Mouse (Mus musculus): Measurements from ENCODE around the gene Gm6588. TPM values are rescaled to one million over a fixed set of nuclear protein-coding genes. Genes with fewer than 3 reads are reported as not detected.

Gene Gm6588
- polyA plus RNA-seq, 2 experiments = not detected

DNA sequence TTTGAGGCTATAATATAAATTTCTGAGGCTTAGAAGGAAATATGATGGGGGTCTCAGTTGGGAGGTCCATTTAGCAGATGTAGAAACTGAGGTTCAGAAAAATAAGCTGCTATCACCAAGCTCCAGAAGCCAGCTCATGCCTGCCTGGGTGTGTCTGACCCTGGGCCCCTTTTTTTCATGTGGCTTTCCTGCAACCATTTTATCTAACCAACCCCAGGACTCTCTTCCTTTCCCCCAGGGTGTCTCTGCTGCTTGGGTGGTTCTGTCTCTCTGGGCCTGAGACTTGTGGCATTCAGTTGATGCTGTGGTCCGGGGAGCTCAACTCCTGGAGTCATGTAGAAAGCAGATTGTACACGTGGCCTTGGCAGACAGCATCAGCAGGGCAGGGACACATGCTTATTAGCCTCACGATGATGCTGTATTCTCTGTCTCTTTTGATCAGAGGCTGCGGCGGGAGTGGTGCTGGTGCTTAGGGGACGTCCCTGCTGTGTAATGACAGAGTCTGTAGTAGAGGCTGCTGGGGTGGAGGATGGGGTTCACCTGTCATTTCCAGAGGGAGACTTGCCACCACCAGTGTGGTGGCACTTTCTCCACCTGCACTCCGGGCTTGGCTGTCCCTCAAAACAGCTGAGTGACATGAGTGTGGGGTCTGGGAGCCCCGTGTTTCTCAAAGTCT lies 39.0 kb downstream of the Gm6588 start:
- Histone ChIP-seq H3K27ac (replicated peaks; ENCODE audit: low read depth, low read length) (no peak overlapping the region), H3K9ac (ENCODE audit: low read depth, low read length, severe bottlenecking) (no peak overlapping the region), H3K4me2 (replicated peaks; ENCODE audit: low read depth, low read length, severe bottlenecking) (no peak overlapping the region), H3K36me3 (ENCODE audit: control insufficient read depth, insufficient read depth, low read length) (no peaks in the 10 kb centered on the region), H3K4me1 (ENCODE audit: control insufficient read depth, insufficient read depth, low read length) (no peaks in the 10 kb centered on the region), H3K4me3 (replicated peaks; ENCODE audit: low read length) (no peak overlapping the region), H3K27me3 (ENCODE audit: control insufficient read depth, insufficient read depth, low read length) (no peaks in the 10 kb centered on the region; the same call in 1 of the 2 replicates), H3K9me3 (ENCODE audit: control insufficient read depth, low read length) (no peaks in the 10 kb centered on the region)
- TF ChIP-seq POLR2A (IDR thresholded peaks at IDR 0.05; ENCODE audit: borderline replicate concordance, extremely low read depth, insufficient read depth, insufficient read length) = no peak
- 69% methylated on average over 8 of the region's 8 CpGs for WGBS
- DNase-seq (ENCODE audit: low spot score) (no peak), ATAC-seq (ENCODE audit: low FRiP score, low read depth) (no peak)

DNA sequence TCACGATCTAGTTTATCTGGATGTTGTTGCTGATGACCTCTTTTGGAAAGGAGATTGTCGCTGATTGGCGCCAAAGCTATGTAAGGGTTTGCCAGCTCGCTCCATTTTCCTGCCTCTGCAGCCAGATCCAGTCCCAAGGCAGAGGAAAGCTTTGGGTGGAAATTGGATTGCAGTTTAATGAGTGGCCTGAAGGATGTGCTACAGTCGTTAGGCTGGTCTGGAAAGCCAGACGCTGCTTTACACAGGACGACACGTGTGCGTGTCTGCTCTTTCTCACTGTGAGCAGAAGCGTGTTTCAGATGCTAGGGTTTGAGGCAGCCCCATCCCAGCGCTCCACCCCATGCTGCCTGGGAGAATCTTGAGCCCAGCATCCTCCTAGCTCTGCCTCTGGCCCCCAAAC lies 42.3 kb downstream of the Gm6588 start:
- 42% methylated on average over 11 of the region's 11 CpGs for WGBS
- H3K4me1 ChIP-seq (ENCODE audit: control insufficient read depth, insufficient read depth, low read length) = no peaks in the 10 kb centered on the region
- no peak for TF ChIP-seq POLR2A (IDR thresholded peaks at IDR 0.05; ENCODE audit: borderline replicate concordance, extremely low read depth, insufficient read depth, insufficient read length)
- H3K36me3 ChIP-seq (ENCODE audit: control insufficient read depth, insufficient read depth, low read length) = no peaks in the 10 kb centered on the region
- no peak overlapping the region for H3K4me2 ChIP-seq (replicated peaks; ENCODE audit: low read depth, low read length, severe bottlenecking)
- H3K9ac ChIP-seq (ENCODE audit: low read depth, low read length, severe bottlenecking) = no peak overlapping the region
- H3K9me3 ChIP-seq (ENCODE audit: control insufficient read depth, low read length) = no peaks in the 10 kb centered on the region
- DNase-seq (ENCODE audit: low spot score) (no peak), ATAC-seq (ENCODE audit: low FRiP score, low read depth) (no peak)
- H3K27ac ChIP-seq (replicated peaks; ENCODE audit: low read depth, low read length) = no peak overlapping the region
- H3K27me3 ChIP-seq (ENCODE audit: control insufficient read depth, insufficient read depth, low read length) = no peaks in the 10 kb centered on the region; the same call in 1 of the 2 replicates
- no peak overlapping the region for H3K4me3 ChIP-seq (replicated peaks; ENCODE audit: low read length)

DNA sequence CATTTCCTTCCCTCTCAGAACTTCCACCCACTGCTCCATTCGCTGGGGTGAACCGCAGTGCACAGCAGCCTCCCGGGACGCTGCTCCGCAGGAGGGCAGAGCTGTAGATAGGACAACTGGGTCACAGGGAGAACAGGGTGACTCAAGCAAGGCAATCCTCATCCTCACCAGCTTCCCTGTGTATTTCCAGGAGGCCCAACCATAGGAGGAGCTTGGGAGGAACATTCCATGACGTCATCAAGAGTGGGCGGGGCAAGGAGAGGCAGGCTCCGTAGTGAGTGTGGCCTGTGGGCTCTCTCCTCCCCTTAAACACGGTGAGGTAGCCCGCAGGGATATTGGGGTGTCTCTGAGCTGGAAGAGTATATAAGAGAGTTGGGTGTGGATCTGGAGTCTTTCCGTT lies 44.3 kb downstream of the Gm6588 start:
- ATAC-seq (ENCODE audit: low FRiP score, low read depth) (0 out of 2 replicates have a peak, but pooled peaks have one; percentile 19), DNase-seq (ENCODE audit: low spot score) (peak; percentile 31)
- Histone ChIP-seq H3K9ac (ENCODE audit: low read depth, low read length, severe bottlenecking) (no peak overlapping the region), H3K4me1 (ENCODE audit: control insufficient read depth, insufficient read depth, low read length) (no peaks in the 10 kb centered on the region), H3K36me3 (ENCODE audit: control insufficient read depth, insufficient read depth, low read length) (no peaks in the 10 kb centered on the region), H3K27me3 (ENCODE audit: control insufficient read depth, insufficient read depth, low read length) (no peaks in the 10 kb centered on the region), H3K27ac (replicated peaks; ENCODE audit: low read depth, low read length) (no peak overlapping the region), H3K9me3 (ENCODE audit: control insufficient read depth, low read length) (no peaks in the 10 kb centered on the region), H3K4me2 (replicated peaks; ENCODE audit: low read depth, low read length, severe bottlenecking) (no peak overlapping the region), H3K4me3 (replicated peaks; ENCODE audit: low read length) (no peak overlapping the region)
- no peak for TF ChIP-seq POLR2A (IDR thresholded peaks at IDR 0.05; ENCODE audit: borderline replicate concordance, extremely low read depth, insufficient read depth, insufficient read length)
- 39% methylated on average over 11 of the region's 11 CpGs for WGBS

DNA sequence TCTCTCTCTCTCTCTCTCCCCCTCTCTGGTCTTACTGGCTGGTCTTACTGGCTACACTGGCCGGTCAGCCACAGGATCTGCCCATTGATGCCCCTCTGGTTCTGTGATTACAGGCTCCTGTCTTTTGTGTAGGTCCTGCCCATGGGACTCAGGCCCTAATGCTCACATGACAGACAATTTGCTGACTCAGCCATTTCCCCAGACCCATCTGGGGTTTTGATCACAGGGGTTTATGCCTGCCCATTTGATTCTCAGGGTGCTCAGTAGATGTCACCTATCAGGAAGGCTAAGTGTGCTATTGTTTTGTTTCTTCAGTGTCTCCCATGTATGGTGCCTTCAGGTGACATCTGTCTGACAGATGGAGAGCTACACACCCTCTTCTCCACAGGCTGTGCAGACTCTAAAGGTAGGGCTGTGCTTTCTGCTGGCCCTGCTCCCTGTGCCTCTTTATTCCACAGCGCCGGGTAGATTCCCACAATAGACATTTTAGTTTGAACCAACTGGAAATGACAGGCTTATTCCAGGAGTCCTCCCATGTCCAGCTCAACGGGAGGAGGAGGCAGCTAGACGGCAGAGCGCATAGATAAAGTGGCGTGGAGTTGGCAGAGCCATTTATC lies 47.6 kb downstream of the Gm6588 start:
- no peak for TF ChIP-seq POLR2A (IDR thresholded peaks at IDR 0.05; ENCODE audit: borderline replicate concordance, extremely low read depth, insufficient read depth, insufficient read length)
- Histone ChIP-seq H3K4me3 (replicated peaks; ENCODE audit: low read length) (no peak overlapping the region), H3K9ac (ENCODE audit: low read depth, low read length, severe bottlenecking) (no peak overlapping the region), H3K27me3 (ENCODE audit: control insufficient read depth, insufficient read depth, low read length) (no peaks in the 10 kb centered on the region), H3K36me3 (ENCODE audit: control insufficient read depth, insufficient read depth, low read length) (no peaks in the 10 kb centered on the region), H3K4me2 (replicated peaks; ENCODE audit: low read depth, low read length, severe bottlenecking) (no peak overlapping the region), H3K9me3 (ENCODE audit: control insufficient read depth, low read length) (no peaks in the 10 kb centered on the region), H3K4me1 (ENCODE audit: control insufficient read depth, insufficient read depth, low read length) (no peaks in the 10 kb centered on the region; the same call in 1 of the 2 replicates), H3K27ac (replicated peaks; ENCODE audit: low read depth, low read length) (no peak overlapping the region)
- WGBS = 85% methylated on average over 7 of the region's 7 CpGs
- DNase-seq (ENCODE audit: low spot score) = no peak
- no peak for ATAC-seq (ENCODE audit: low FRiP score, low read depth)

DNA sequence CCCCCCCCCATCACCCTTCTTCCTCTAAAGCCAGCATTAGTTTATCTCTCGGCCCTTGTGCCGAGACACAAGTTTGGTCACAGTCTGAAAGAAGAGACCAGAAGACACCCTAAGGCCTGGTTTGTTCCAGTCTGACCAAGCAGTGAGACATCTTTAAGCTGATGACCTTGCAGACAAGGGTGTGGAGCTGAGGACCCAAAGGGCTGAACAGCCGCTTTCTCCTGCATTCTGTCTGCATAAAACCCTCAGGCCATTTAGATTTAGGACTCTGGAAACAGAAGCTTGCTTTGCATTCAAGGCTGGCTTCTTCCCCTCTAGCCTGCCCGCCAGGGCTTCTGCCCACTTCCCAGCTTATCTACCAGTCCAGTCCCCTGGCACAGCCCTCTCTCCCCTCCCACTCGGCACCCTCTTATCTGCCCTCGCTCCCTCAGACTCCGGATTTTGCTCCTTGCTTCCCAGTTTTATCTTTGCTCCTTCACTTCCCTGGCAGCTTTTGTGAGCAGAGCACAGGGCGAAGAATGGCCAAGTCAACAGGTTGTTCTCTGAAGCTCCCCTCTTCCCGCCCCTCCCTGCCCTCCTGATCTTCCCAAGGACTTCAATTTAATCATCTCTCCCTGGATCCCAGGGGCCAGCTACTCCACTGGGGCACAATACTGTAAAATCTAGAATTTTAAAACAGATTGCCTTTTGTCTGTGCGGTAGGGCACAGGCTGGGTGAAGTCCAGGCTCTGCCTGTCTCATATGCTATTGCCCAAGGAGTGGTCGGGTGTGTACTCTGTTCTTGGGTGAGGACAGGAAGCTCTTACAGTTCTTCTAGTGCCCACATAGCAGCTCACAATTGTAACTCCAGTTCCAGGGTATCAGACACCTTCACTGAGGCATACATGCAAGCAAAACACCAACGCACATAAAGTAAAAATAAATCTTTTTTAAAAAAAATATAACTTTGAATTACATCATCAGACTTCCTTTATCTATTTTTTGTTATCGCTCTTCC lies 50.0 kb downstream of the Gm6588 start:
- WGBS = 80% methylated on average over 13 of the region's 13 CpGs
- Histone ChIP-seq H3K4me1 (ENCODE audit: control insufficient read depth, insufficient read depth, low read length) (no peaks in the 10 kb centered on the region; the same call in 1 of the 2 replicates), H3K4me3 (replicated peaks; ENCODE audit: low read length) (no peak overlapping the region), H3K9me3 (ENCODE audit: control insufficient read depth, low read length) (no peaks in the 10 kb centered on the region), H3K9ac (ENCODE audit: low read depth, low read length, severe bottlenecking) (no peak overlapping the region), H3K27ac (replicated peaks; ENCODE audit: low read depth, low read length) (no peak overlapping the region), H3K27me3 (ENCODE audit: control insufficient read depth, insufficient read depth, low read length) (no peaks in the 10 kb centered on the region), H3K36me3 (ENCODE audit: control insufficient read depth, insufficient read depth, low read length) (no peaks in the 10 kb centered on the region), H3K4me2 (replicated peaks; ENCODE audit: low read depth, low read length, severe bottlenecking) (no peak overlapping the region)
- no peak for TF ChIP-seq POLR2A (IDR thresholded peaks at IDR 0.05; ENCODE audit: borderline replicate concordance, extremely low read depth, insufficient read depth, insufficient read length)
- DNase-seq (ENCODE audit: low spot score) (no peak), ATAC-seq (ENCODE audit: low FRiP score, low read depth) (no peak)
